Mouse (Mus musculus): Measurements from ENCODE around the gene Gys1. TPM values are rescaled to one million over a fixed set of nuclear protein-coding genes. Genes with fewer than 3 reads are reported as not detected.
"Not testable (repeated sequence)": the region's sequence is repeated elsewhere in the genome, so short reads cannot be mapped to it uniquely, and the experiment has no call there.

The Gys1 gene
- polyA plus RNA-seq, 1 experiment = 39.3 TPM

DNA sequence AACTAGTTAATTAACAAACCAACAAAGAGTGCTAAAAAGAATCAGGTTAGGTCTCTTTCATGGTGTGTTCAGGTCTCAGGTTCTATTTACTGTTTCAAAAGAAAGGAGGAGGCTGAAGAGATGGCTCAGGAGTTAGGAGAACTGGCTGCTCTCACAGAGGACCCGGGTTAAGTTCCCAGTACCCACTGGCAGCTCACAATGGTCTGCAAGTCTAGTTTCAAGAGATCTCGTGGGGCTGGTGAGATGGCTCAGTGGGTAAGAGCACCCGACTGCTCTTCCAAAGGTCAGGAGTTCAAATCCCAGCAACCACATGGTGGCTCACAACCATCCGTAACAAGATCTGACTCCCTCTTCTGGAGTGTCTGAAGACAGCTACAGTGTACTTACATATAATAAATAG is 45.7 kb downstream of the Gys1 start:
- DNase-seq (ENCODE audit: low spot score) = not testable (repeated sequence)

DNA sequence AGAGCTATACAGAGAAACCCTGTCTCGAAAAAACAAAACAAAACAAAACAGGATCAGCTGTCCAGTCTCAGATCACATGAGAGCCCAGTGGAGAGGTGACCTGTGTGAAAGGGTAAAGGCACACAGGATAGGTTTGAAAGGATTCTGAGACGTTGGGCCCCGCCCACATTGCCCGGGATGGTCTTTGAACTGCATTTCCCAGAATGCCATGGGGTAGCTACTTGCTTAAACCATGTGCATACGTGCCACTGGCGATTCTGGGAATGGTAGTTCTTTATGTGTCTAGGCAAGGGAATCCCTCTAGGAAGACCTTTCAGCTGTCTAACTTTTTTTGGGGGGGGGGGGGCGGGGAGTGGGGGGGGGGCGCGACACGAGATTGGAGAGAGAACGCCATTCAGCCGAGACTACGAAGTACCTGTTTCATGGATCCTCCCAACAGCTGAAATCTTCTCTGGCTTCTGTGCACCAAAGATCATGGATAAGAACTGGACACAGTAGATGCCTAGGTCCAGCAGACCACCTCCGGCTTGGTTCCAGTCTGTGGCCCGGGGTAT is 46.8 kb downstream of the Gys1 start, which contains the start of gene Tulp2:
Tulp2 (plus strand) TSS at position 504 of the 554 bp plus-strand sequence.
- DNase-seq (ENCODE audit: low spot score) = no peak

DNA sequence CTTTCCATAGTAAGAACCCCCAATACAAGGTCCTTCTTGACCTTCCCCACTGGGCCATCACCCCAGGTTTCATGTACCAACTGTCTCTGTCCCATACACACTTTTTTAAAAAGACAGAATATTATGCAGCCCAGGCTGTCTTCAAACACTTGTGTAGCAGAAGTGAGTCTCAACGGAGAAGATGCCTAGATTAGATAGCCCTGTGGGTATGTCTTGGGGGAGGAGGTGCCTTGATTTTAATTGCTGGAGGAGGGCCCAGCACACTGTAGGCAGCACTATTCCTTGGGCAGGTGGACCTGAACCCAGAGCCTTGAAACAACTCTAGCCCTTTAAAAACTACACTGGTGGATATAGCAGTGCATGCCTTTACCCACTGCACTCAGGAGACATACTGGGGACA is 47.5 kb downstream of the Gys1 start:
- no peak for DNase-seq (ENCODE audit: low spot score)

DNA sequence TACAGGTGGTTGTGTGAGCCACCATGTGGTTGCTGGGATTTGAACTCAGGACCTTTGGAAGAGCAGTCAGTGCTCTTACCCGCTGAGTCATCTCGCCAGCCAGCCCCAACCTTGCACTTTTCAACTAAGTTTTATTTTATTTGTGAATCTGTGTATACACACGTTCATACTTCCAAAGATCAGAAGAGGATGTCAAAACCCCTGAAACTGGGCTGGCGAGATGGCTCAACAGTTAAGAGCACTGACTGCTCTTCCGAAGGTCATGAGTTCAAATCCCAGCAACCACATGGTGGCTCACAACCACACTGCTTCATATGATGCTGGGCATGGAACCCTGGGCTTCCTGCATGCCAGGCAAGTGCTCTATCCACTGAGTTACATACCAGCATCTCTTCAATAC is 50.3 kb downstream of the Gys1 start:
- not testable (repeated sequence) for DNase-seq (ENCODE audit: low spot score)

DNA sequence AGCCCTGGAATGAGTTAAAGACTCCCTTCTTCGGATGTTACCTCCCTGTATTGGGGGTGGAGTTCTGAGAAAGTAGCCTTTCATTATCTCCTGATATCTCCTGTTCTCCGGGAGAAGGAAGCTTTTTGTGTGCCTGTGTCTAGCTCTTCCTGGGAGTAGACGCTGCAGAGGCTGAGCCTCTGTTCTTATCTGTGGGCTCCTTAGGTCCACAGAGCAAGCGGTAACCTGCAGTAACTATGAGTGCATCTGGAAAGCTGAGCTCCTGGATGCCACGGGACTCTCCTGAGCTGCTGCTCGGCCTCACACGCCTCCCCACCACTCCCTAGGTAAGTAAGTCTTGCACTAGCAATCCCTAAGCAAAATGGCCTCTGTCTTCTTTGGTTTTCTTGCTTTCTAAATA is 51.5 kb downstream of the Gys1 start:
- no peak for DNase-seq (ENCODE audit: low spot score)

DNA sequence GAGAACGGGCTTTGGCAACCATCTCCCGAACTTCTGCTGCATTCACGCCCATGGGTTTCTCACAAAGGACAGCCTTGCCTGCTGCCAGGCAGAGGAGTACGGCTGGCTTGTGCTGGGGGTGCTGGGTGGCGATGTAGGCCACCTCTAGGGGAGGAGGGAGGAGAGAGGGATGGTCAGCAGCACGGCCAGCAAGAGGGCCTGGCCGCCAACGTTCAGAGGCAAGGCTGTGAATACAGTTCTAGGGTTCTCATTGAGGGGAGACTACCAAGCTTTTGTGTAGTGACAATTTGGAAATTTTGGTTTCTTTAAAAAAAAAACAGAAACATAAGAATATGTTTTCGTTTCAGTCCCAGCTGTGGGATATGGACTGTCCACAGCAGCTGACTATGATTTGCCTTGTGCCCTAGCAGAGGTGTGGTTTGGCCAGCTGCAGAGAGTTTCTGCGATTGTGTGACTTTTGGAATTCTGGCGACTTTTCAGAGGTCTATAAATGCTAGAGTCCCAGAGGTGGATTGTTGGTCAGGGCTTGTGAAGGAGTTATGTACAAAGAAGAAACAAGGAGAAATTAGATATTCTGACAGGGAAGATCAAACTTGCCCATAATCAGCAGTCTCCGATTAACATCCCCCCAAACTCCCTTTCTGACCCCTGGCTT is 52.2 kb downstream of the Gys1 start, which contains the start of gene Gm45808:
Gm45808 (minus strand) TSS at position 51 of the 655 bp plus-strand sequence.
- no peak for DNase-seq (ENCODE audit: low spot score)

DNA sequence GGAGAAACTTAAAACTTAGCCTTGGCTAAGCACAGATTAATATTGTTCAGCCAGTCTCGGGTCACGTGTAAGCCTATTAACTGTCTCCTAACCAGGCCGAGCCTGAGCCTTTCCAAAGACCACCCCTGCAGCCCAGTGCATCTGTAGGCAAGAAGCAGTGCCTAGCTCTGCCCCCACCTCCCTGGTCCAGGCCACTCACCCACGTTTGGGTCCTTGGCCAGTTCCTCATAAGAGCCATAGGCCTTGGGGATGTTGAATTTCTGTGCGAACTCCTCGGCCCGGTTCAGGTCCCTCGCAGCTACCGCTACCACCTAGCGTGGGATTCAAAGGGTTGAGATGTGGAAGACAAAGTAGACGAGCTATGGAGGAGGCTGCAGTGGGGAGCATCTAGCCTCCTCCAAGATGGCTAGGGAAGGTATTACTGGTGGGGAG is 53.2 kb downstream of the Gys1 start:
- no peak for DNase-seq (ENCODE audit: low spot score)

DNA sequence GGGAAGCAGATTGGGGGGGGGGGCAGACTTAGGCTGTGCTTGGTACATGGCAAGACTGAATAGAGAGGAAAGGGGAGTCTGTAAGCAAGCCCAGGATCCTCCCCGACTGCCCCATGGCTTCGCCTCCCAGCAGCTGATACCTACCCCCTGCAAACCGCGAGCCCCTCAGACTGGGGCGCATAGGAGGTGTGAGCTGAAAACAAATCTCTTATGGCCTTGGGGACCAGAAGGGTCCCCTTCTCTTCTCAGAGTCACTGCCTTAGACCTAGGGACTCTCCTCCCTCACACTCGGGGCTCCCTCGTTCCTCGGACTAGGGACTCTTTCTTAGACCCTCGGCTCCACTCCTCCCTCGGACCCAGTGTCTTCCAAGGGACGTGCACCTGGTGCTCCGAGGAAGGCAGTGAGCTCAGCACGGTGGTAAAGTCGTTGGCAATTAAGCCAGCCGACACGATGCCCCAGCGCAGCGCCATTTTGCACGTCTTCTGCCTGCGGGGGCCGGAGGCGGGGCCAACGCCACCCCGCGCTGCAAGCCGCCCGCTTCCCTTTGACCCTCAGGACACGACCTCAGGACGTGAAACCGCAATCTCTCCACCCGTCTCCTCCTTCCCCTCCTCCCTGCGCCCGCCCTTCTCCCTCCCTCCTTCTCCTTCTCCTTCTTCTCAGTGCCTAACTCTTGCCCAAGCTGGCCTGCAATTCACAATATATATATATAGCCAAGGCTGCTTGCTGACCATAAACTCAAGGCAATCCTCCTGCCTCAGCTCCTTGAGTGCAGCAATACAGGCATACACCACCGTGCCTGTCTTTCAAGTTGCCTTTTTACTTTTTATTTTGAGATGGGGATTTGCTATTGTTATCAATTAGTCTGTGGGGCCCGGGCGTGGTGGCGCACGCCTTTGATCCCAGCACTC is 53.9 kb downstream of the Gys1 start, which contains the start of gene Dhdh:
Dhdh (minus strand) TSS at position 513 of the 912 bp plus-strand sequence.
- no peak for DNase-seq (ENCODE audit: low spot score)

DNA sequence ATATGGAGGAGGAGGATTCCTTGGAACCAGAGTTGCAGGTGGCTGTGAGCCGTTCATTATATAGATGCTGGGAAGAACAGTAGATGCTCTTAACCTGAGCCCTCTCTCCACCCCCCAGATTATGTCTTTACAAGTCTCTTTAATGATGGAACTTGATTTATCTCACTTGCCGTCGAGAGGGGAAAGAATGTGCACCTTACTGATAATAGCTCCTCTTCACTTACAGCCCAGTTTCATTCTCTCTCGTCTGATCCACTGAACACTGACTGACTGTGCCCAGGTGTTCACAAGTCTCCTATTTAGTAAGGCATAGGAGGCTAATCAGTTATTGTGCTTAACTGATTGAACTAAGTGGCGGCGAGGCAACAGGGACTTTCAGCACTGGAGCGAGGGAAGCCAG is 54.9 kb downstream of the Gys1 start:
- DNase-seq (ENCODE audit: low spot score) = no peak

DNA sequence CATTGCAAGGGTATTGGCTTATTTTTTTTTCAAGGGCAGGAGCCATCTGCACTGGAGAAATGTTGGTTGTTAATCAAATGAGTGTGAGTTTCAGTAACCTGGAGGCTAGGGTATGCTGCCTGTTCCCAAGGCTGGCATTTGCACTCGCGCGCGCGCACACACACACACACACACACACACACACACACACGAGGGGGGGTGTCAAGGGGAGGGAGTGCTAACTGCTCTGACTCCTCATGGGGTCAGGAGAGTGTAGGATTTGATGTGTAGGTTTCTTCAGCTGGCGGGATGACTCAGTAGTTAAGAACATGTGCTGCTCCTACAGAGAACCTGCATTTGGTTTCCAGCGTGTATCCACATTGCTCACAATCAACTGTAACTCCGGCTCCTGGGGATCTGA is 56.2 kb downstream of the Gys1 start:
- no peak for DNase-seq (ENCODE audit: low spot score)

DNA sequence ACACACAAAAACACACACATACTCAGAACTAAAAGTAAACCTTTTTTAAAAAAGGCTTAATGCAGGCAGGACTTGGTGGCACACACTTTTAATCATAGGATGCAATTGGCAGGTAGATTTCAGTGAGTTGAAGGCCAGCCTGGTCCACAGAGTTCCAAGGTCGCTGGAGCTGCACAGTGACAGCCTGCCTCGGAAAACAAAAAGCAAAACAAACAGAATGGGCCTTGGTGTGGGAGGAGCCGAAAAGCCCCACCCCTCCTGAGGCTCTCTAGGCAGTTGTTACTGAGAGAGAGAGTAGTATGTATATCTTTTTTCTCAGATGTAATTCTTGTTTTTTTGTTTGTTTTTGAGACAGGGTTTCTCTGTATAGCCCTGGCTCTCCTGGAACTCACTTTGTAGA is 56.6 kb downstream of the Gys1 start:
- DNase-seq (ENCODE audit: low spot score) = no peak

DNA sequence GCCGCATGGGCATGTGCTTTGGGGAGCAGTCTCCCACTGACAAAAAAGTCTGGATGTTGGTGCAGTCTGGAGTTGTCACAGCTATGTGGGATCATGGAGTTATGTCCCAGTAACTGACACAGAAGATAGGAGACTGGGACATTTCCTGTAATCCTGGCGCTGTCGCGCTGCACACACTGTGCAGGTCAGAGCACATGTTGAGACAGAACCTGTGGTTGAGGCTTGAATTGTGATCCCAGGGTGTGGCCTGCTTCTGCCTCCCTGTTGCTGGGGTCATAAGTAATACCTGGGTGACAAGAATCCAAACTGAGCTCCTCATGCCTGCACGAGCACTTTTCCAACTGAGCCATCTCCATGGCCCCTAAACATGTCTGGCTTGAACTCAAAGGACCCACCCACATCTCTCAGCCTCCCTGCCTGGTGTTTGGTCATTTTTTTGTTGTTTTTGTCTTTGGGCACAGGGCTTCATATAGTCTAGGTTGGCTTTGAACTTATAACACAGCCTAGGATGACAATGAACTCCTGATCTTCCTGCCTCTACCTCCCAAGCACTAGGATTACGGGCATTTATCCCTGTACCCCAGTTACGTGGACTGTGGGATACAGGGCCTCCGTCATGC is 57.7 kb downstream of the Gys1 start:
- no peak for DNase-seq (ENCODE audit: low spot score)

DNA sequence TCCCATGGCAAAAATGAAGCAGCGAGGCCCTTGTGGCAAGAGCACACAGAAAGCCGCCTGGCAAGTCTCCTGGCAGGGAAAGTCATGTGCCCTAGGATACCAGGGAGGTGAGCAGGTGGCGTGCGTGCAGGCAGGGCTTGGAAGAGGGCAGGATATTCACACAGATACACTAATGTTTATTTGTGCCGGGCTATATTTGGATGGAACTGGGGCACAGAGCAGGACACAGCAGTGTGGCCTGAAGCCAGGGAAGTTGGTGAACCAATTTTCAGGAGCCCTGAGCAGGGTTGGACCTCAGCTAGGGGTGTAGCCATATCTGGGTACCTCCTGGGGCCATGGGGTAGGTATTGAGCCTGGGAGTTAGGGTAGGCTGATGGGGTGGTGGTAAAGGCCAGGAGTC is 58.3 kb downstream of the Gys1 start:
- no peak for DNase-seq (ENCODE audit: low spot score)

DNA sequence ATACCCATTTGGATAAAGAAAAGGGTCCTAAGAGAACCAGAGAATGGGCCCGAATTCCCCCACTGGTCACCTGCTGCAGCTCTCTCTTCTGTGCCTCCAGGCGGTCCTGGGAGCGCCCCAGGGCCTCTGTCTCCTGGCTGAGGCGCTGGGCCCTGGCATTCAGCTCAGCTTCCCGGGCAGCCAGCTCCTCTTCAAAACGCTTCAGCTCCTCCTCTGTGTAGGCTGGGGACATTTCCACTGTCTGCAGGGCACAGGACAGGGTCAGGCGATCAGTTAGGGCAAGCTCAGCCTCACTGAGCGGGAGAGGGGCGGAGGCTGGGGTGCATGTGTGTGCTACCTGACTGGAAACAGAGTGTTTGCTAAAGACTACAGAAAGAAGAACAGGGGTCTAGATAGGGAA is 59.9 kb downstream of the Gys1 start:
- no peak for DNase-seq (ENCODE audit: low spot score)

DNA sequence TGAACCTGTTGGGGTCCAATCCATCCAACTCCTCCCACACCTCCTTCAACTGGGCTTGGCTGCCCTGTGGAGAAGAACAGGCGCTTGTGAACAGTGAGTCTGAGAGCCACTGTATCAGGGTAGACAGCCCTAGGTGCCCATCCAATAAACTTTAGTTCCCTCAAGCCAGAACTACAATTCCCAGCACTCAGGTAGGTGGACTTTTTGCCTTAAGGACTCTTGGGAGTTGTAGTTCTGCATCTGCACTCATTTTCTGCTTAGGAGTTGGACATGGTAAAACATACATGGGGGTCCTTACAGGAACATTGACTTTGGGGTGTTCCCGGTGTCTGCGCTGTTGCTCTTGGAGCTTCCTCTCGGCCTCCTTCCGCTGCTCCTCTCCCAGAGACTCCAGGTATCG is 63.8 kb downstream of the Gys1 start:
- no peak for DNase-seq (ENCODE audit: low spot score)

Other genes with a start within 250 kb of the Gys1 start
- 0.12 and 0.15 TPM in 2 replicates for gene Ccdc155, start 230.0 kb upstream of the Gys1 start, polyA plus RNA-seq (2012; rRNA removed)
- gene Dkkl1, start 222.7 kb upstream of the Gys1 start, polyA plus RNA-seq (2012; rRNA removed) = 5.1 and 7.5 TPM in 2 replicates
- gene Tead2, start 219.1 kb upstream of the Gys1 start, polyA plus RNA-seq (2012; rRNA removed) = 29.1 and 29.2 TPM in 2 replicates
- 12.3 and 15.1 TPM in 2 replicates for gene Cd37, start 195.7 kb upstream of the Gys1 start, polyA plus RNA-seq (2012; rRNA removed)
- not detected in 2 replicates for gene Slc6a16, start 193.8 kb upstream of the Gys1 start, polyA plus RNA-seq (2012; rRNA removed)
- not detected in 2 replicates for gene Slc6a21, start 157.3 kb upstream of the Gys1 start, polyA plus RNA-seq (2012; rRNA removed)
- 33.6 and 39.8 TPM in 2 replicates for gene Trpm4, start 101.1 kb upstream of the Gys1 start, polyA plus RNA-seq (2012; rRNA removed)
- gene Hrc, start 99.6 kb upstream of the Gys1 start, polyA plus RNA-seq (2012; rRNA removed) = 0.59 and 1.1 TPM in 2 replicates
- 1.4 and 1.9 TPM in 2 replicates for gene Ppfia3, start 67.8 kb upstream of the Gys1 start, polyA plus RNA-seq (2012; rRNA removed)
- gene Lin7b, start 64.3 kb upstream of the Gys1 start, polyA plus RNA-seq (2012; rRNA removed) = 19.2 and 21.0 TPM in 2 replicates
- 364 and 412 TPM in 2 replicates for gene Snrnp70, start 39.1 kb upstream of the Gys1 start, polyA plus RNA-seq (2012; rRNA removed)
- gene Kcna7, start 29.2 kb upstream of the Gys1 start, polyA plus RNA-seq (2012; rRNA removed) = 0.03 and 0.07 TPM in 2 replicates
- gene Ntf5, start 21.1 kb upstream of the Gys1 start, polyA plus RNA-seq (2012; rRNA removed) = 2.9 and 4.2 TPM in 2 replicates
- 0.14 TPM in 1 of 2 replicates, not detected in the other for gene Lhb, start 14.0 kb upstream of the Gys1 start, polyA plus RNA-seq (2012; rRNA removed)
- 35.8 and 41.4 TPM in 2 replicates for gene Ruvbl2, start 3.3 kb downstream of the Gys1 start, polyA plus RNA-seq (2012; rRNA removed)
- gene Ftl1, start 25.0 kb downstream of the Gys1 start, polyA plus RNA-seq (2012; rRNA removed) = 1,966 and 2,293 TPM in 2 replicates
- gene Bax, start 32.1 kb downstream of the Gys1 start, polyA plus RNA-seq (2012; rRNA removed) = 78.4 and 113 TPM in 2 replicates
- 0.43 and 0.56 TPM in 2 replicates for gene Tulp2, start 47.0 kb downstream of the Gys1 start, polyA plus RNA-seq (2012; rRNA removed)
- 0.29 and 0.31 TPM in 2 replicates for gene Gm45808, start 52.0 kb downstream of the Gys1 start, polyA plus RNA-seq (2012; rRNA removed)
- 5.7 and 7.7 TPM in 2 replicates for gene Dhdh, start 54.0 kb downstream of the Gys1 start, polyA plus RNA-seq (2012; rRNA removed)
- 225 and 264 TPM in 2 replicates for gene Nucb1, start 75.6 kb downstream of the Gys1 start, polyA plus RNA-seq (2012; rRNA removed)
- 27.8 and 30.5 TPM in 2 replicates for gene Ppp1r15a, start 91.4 kb downstream of the Gys1 start, polyA plus RNA-seq (2012; rRNA removed)
- gene Plekha4, start 91.5 kb downstream of the Gys1 start, polyA plus RNA-seq (2012; rRNA removed) = 11.7 and 14.3 TPM in 2 replicates
- 23.3 and 24.5 TPM in 2 replicates for gene Hsd17b14, start 120.0 kb downstream of the Gys1 start, polyA plus RNA-seq (2012; rRNA removed)
- gene Bcat2, start 135.3 kb downstream of the Gys1 start, polyA plus RNA-seq (2012; rRNA removed) = 48.1 and 58.5 TPM in 2 replicates
- not detected in 2 replicates for gene Fgf21, start 180.6 kb downstream of the Gys1 start, polyA plus RNA-seq (2012; rRNA removed)
- 0.04 TPM in 1 of 2 replicates, not detected in the other for gene Fut1, start 182.4 kb downstream of the Gys1 start, polyA plus RNA-seq (2012; rRNA removed)
- 0.23 and 0.27 TPM in 2 replicates for gene Izumo1, start 187.0 kb downstream of the Gys1 start, polyA plus RNA-seq (2012; rRNA removed)
- gene Rasip1, start 192.6 kb downstream of the Gys1 start, polyA plus RNA-seq (2012; rRNA removed) = 7.3 and 11.8 TPM in 2 replicates
- 8.4 and 11.3 TPM in 2 replicates for gene Mamstr, start 205.1 kb downstream of the Gys1 start, polyA plus RNA-seq (2012; rRNA removed)
- 1.8 and 3.3 TPM in 2 replicates for gene Fut2, start 231.6 kb downstream of the Gys1 start, polyA plus RNA-seq (2012; rRNA removed)
- gene Ntn5, start 249.2 kb downstream of the Gys1 start, polyA plus RNA-seq (2012; rRNA removed) = 0.06 and 0.08 TPM in 2 replicates

Data from urinary bladder, adult 2 months (tissue).